Mouse (Mus musculus): Measurements from ENCODE around the gene Dnajb3. TPM values are rescaled to one million over a fixed set of nuclear protein-coding genes. Genes with fewer than 3 reads are reported as not detected.
"Not testable (repeated sequence)": the region's sequence is repeated elsewhere in the genome, so short reads cannot be mapped to it uniquely, and the experiment has no call there.

Gene Dnajb3
- total RNA-seq, 2 experiments from 2014 or later, result 2.7 to 4.0 TPM

- DNase-seq (ENCODE audit: extremely low spot score in 1 of 2, low spot score in 1 of 2), result no peak
Observed at GRCm38 (mm10) chr1:88217576-88217975, 12.0 kb upstream of the Dnajb3 start.

GRCm38 (mm10) chr1:88217144-88217543 is 11.6 kb upstream of the Dnajb3 start:
- no peak for DNase-seq (ENCODE audit: extremely low spot score in 1 of 2, low spot score in 1 of 2)

- no peak for DNase-seq (ENCODE audit: extremely low spot score in 1 of 2, low spot score in 1 of 2)
Observed at GRCm38 (mm10) chr1:88216551-88216950, 11.0 kb upstream of the Dnajb3 start.

- DNase-seq (ENCODE audit: extremely low spot score in 1 of 2, low spot score in 1 of 2), result no peak
Observed at GRCm38 (mm10) chr1:88215466-88216380, 10.1 kb upstream of the Dnajb3 start.

- no peak for DNase-seq (ENCODE audit: extremely low spot score in 1 of 2, low spot score in 1 of 2)
Observed at GRCm38 (mm10) chr1:88214462-88214952, 8.9 kb upstream of the Dnajb3 start.

- DNase-seq (ENCODE audit: extremely low spot score in 1 of 2, low spot score in 1 of 2), result no peak
Observed at GRCm38 (mm10) chr1:88213766-88214461, 8.3 kb upstream of the Dnajb3 start.

GRCm38 (mm10) chr1:88213061-88213460 is 7.5 kb upstream of the Dnajb3 start:
- no peak for DNase-seq (ENCODE audit: extremely low spot score in 1 of 2, low spot score in 1 of 2)

- DNase-seq (ENCODE audit: extremely low spot score in 1 of 2, low spot score in 1 of 2), result no peak
Observed at GRCm38 (mm10) chr1:88212341-88213045, 6.9 kb upstream of the Dnajb3 start.

- no peak for DNase-seq (ENCODE audit: extremely low spot score in 1 of 2, low spot score in 1 of 2)
Observed at GRCm38 (mm10) chr1:88211812-88212211, 6.2 kb upstream of the Dnajb3 start, which contains the start of gene Ugt1a1. TSS of gene Ugt1a1 (plus strand) at chr1:88211959.

- no peak for DNase-seq (ENCODE audit: extremely low spot score in 1 of 2, low spot score in 1 of 2)
Observed at GRCm38 (mm10) chr1:88206843-88207479, 1.4 kb upstream of the Dnajb3 start.

GRCm38 (mm10) chr1:88200456-88200855 is 5.1 kb downstream of the Dnajb3 start, which contains the start of gene Ugt1a2:
TSS of gene Ugt1a2 (plus strand) at chr1:88200601.
- no peak for DNase-seq (ENCODE audit: extremely low spot score in 1 of 2, low spot score in 1 of 2)

- no peak for DNase-seq (ENCODE audit: extremely low spot score in 1 of 2, low spot score in 1 of 2)
Observed at GRCm38 (mm10) chr1:88199996-88200395, 5.6 kb downstream of the Dnajb3 start.

- no peak for DNase-seq (ENCODE audit: extremely low spot score in 1 of 2, low spot score in 1 of 2)
Observed at GRCm38 (mm10) chr1:88197443-88197842, 8.1 kb downstream of the Dnajb3 start.

GRCm38 (mm10) chr1:88195687-88196086 is 9.9 kb downstream of the Dnajb3 start:
- DNase-seq (ENCODE audit: extremely low spot score in 1 of 2, low spot score in 1 of 2), result no peak

GRCm38 (mm10) chr1:88192136-88192535 is 13.4 kb downstream of the Dnajb3 start:
- DNase-seq (ENCODE audit: extremely low spot score in 1 of 2, low spot score in 1 of 2), result no peak

- DNase-seq (ENCODE audit: extremely low spot score in 1 of 2, low spot score in 1 of 2), result no peak
Observed at GRCm38 (mm10) chr1:88186325-88186935, 19.2 kb downstream of the Dnajb3 start.

- DNase-seq (ENCODE audit: extremely low spot score in 1 of 2, low spot score in 1 of 2), result no peak
Observed at GRCm38 (mm10) chr1:88179657-88180056, 25.9 kb downstream of the Dnajb3 start.

GRCm38 (mm10) chr1:88172190-88172589 is 33.4 kb downstream of the Dnajb3 start:
- DNase-seq (ENCODE audit: extremely low spot score in 1 of 2, low spot score in 1 of 2), result not testable (repeated sequence)

GRCm38 (mm10) chr1:88165711-88166110 is 39.9 kb downstream of the Dnajb3 start, which contains the start of gene Ugt1a5:
TSS of gene Ugt1a5 (plus strand) at chr1:88166012.
- DNase-seq (ENCODE audit: extremely low spot score in 1 of 2, low spot score in 1 of 2), result no peak

GRCm38 (mm10) chr1:88158430-88158829 is 47.2 kb downstream of the Dnajb3 start:
- DNase-seq (ENCODE audit: extremely low spot score in 1 of 2, low spot score in 1 of 2), result no peak
